Mouse (Mus musculus) ES-Bruce4 (cell line): ENCODE results near the gene Iqcn. TPM values are rescaled to one million over a fixed set of nuclear protein-coding genes. Genes with fewer than 3 reads are reported as not detected.
A peak's percentile ranks its signal among the peaks of the same experiment; 100 is the strongest.

Experiments used
- H3K27ac ChIP-seq: 2 replicates; pipeline ENCODE4 v1.5.1; 2012; ENCODE audit warnings: low read length, inconsistent platforms; ENCODE audit not compliant: insufficient read depth
- H3K27me3 ChIP-seq: 2 replicates; pipeline ENCODE4 v1.6.1; 2012; ENCODE audit warnings: mild to moderate bottlenecking, low read length, inconsistent platforms; ENCODE audit not compliant: control insufficient read depth, poor library complexity, insufficient read depth, severe bottlenecking
- H3K36me3 ChIP-seq: 2 replicates; pipeline ENCODE4 v1.6.1; 2012; ENCODE audit warnings: inconsistent platforms, mild to moderate bottlenecking, low read length, moderate library complexity; ENCODE audit not compliant: control insufficient read depth, poor library complexity, insufficient read depth, severe bottlenecking
- H3K4me1 ChIP-seq: one replicate; pipeline ENCODE4 v1.8.1; 2011; ENCODE audit warnings: low read length; ENCODE audit not compliant: control insufficient read depth, insufficient read depth
- H3K4me3 ChIP-seq: 2 replicates; pipeline ENCODE4 v1.5.1; 2011; ENCODE audit warnings: low read depth, mild to moderate bottlenecking, low read length
- H3K9ac ChIP-seq: 2 replicates; pipeline ENCODE4 v1.6.1; 2012; ENCODE audit warnings: low read depth, mild to moderate bottlenecking, inconsistent platforms; ENCODE audit not compliant: poor library complexity, severe bottlenecking
- H3K9me3 ChIP-seq: replicated peaks from 2 replicates; pipeline ENCODE4 v1.6.1; 2012; ENCODE audit warnings: mild to moderate bottlenecking, low read length, inconsistent platforms; ENCODE audit not compliant: control insufficient read depth, poor library complexity, insufficient read depth, severe bottlenecking
- CTCF ChIP-seq: IDR thresholded peaks from one replicate; pipeline ENCODE4 v1.8.1; 2011; ENCODE audit warnings: low read depth, low read length
- EP300 ChIP-seq: IDR thresholded peaks from 2 replicates; pipeline ENCODE4 v1.6.1; 2011; ENCODE audit warnings: low read depth, low read length; ENCODE audit not compliant: insufficient read depth
- POLR2A ChIP-seq: IDR thresholded peaks from one replicate; pipeline ENCODE4 v1.8.1; 2011; ENCODE audit warnings: low read length; ENCODE audit not compliant: insufficient read depth
- polyA plus RNA-seq: library from polyadenylated mRNA; stranded (reverse); fragments of >200 nt; gene quantifications from 2 replicates; pipeline ENCODE4 v1.2.4, GENCODE M21; 2011; ENCODE audit warnings: low read depth; ENCODE audit not compliant: missing spikeins, insufficient read depth, insufficient read length

Gene Iqcn
- polyA plus RNA-seq, 1 experiment, result not detected

DNA sequence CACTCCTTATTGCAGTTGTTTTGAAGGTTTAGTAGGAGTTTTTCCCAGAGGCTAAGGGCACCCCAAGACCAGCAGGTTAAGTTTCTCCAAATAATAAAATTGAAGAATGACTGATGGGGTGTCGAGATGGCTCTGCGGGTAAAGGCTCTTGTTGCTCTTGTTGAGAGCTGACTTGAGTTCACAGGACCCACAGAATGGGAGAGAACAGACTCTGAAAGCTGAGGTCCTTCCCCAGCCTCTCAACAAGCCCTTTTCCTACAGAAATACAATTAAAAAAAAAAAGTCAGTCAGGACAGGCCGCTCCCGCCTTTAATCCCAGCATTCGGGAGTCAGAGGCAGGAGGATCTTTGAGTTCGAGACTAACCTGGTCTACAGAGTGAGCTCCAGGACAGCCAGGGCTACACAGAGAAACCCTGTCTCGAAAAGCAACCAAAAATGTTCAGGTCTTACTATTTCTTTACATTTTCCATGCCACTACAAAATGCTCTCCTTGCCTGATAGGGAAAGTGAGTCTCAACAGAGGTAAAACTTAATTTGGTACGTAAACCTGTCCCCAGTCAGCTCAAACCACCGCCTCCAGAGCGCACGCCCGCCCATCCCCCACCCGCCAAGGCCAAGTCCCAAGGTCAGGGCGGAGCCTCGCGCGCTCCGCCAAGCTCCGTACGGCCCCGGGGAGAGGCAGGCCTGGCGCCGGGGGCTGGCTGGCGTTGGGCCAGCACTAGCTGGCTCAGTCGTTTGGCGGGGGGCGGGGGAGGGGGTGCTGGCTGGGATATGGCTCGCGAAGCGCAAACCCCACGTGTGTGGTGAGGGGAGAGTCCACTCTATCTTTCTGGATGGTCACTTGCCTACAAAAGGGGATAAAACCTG lies 7.0 kb upstream of the Iqcn start:
- TF ChIP-seq POLR2A (no peak), EP300 (peak; percentile 95)
- peak overlapping the region; percentile 80 for H3K9ac ChIP-seq
- no peaks in the 10 kb centered on the region for H3K9me3 ChIP-seq
- H3K4me3 ChIP-seq, result peak overlapping the region; percentile 33
- no peaks in the 10 kb centered on the region for H3K27me3 ChIP-seq
- H3K27ac ChIP-seq, result peak overlapping the region; percentile 78
- H3K4me1 ChIP-seq, result peaks cover 3% of the 10 kb centered on the region
- no peaks in the 10 kb centered on the region for H3K36me3 ChIP-seq

DNA sequence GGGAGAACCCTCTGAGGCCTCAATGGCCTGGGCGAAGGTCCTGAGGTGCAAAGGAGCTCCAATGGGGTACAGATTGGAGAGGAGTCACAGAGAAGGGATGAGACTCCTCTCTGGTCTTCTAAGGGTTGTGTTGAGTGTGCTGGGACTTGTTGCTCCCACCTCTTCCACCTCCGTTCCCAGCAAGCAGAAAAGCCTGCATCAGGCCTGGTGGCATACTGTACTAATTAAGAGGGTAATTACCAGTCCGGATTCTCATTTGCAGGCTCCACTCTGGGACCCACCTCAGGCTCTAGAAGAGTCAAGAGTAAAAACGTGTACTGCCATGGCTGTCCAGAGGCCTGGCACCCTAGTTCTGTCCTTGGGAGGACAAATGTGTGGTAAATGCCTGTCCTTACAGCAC lies 6.3 kb upstream of the Iqcn start:
- Histone ChIP-seq H3K27me3 (no peaks in the 10 kb centered on the region), H3K4me1 (peaks cover 3% of the 10 kb centered on the region), H3K36me3 (no peaks in the 10 kb centered on the region), H3K4me3 (peak overlapping the region; percentile 33), H3K27ac (peak overlapping the region; percentile 78), H3K9ac (peak overlapping the region; percentile 80), H3K9me3 (no peaks in the 10 kb centered on the region)
- TF ChIP-seq EP300 (no peak), CTCF (no peak), POLR2A (no peak)

DNA sequence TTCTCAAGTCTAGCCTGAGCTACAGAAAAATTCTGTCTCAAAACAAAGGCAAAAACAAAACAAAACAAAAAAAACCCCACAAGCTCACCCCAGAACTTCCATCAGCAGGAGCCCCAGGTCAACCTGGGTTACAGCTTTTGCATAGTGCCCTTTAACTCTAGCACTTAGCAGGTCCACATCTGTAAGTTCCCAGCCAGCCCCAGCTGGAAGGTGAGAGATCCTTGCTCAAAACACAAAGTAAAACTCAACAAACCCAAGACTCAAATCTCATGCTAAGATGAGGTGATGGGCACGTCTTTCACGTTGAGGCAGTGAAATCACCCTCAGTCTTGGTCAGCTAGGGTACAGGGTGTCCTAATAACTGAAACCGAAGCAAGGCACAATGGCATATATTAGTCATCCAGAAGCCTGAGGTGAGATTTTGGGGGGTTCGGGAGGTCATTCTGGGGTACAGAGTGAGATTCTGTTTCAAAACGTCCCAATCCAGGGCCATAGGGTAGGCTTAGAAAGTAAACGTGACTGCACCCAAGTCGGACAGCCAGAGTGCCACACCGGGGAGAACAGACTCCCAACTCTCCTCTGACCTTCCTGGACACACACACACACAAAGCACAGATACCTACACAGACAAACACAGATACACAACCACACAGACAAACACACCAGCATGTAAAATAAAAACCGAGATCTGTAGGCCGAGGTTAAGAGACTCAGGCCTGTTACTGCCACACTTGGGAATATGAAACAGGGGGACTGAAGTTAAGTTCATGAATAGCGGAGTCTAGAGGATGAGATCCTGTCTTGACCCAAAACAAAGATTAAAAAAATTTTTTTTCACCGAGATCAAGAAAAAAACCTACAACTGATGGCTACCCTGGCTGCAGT lies 5.6 kb upstream of the Iqcn start:
- no peaks in the 10 kb centered on the region for H3K9me3 ChIP-seq
- no peaks in the 10 kb centered on the region for H3K27me3 ChIP-seq
- H3K36me3 ChIP-seq, result no peaks in the 10 kb centered on the region
- H3K4me1 ChIP-seq, result peaks cover 3% of the 10 kb centered on the region
- peak overlapping the region; percentile 78 for H3K27ac ChIP-seq
- no peak for TF ChIP-seq CTCF
- no peak for TF ChIP-seq POLR2A
- TF ChIP-seq EP300, result no peak
- peak overlapping the region; percentile 48 for H3K4me3 ChIP-seq
- H3K9ac ChIP-seq, result peak overlapping the region; percentile 80

DNA sequence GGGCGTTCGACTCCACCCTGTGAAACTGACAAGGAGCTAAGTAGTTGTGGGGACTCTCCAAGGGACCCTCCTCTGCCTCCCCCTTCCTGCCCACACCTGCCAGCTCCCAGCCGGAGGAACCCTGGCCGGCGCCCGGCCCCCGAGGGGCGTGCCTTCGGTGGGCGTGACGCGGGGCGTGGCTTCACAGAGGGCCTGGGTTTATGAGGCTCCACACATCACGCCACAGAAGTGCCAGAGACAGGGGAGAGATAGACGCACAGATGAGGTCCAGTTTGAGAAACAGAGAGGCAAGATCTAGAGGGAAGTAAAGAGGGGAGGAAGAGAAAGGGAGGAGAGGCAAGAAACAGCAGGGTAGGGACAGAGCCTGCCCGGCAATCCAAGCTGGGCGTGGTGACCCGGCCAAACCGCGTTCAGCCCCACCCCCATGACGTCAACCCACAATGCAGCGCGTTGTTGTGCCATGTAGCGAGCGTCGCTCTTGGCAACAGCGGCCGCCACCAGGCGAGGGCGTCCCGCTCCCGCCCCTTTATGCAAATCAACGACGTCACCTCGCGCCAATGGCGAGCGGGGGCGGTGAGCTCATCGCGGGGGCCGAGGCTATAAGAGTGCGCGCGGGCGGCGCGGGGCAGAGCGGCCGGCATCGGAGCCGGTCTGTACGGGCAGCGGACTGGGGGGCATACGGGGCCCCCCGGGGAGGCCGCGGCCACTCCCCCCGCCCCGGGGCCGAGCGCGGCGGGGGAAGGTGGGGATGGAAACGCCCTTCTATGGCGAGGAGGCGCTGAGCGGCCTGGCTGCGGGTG lies 4.7 kb upstream of the Iqcn start, which contains the start of gene Jund:
TSS of gene Jund (plus strand) at position 640 of the 800 bp plus-strand sequence.
- peak within 1 kb of the TSS; percentile 95 for H3K9ac ChIP-seq
- no peaks in the 10 kb centered on the region for H3K9me3 ChIP-seq
- H3K27ac ChIP-seq, result peak within 1 kb of the TSS; percentile 78
- no peaks in the 10 kb centered on the region for H3K27me3 ChIP-seq
- peak; percentile 66; the same call in 1 of the 2 replicates for TF ChIP-seq EP300
- TF ChIP-seq CTCF, result no peak
- TF ChIP-seq POLR2A, result peak; percentile 92
- peaks cover 2% of the 10 kb centered on the region for H3K4me1 ChIP-seq
- H3K36me3 ChIP-seq, result no peaks in the 10 kb centered on the region
- H3K4me3 ChIP-seq, result peak within 1 kb of the TSS; percentile 81

DNA sequence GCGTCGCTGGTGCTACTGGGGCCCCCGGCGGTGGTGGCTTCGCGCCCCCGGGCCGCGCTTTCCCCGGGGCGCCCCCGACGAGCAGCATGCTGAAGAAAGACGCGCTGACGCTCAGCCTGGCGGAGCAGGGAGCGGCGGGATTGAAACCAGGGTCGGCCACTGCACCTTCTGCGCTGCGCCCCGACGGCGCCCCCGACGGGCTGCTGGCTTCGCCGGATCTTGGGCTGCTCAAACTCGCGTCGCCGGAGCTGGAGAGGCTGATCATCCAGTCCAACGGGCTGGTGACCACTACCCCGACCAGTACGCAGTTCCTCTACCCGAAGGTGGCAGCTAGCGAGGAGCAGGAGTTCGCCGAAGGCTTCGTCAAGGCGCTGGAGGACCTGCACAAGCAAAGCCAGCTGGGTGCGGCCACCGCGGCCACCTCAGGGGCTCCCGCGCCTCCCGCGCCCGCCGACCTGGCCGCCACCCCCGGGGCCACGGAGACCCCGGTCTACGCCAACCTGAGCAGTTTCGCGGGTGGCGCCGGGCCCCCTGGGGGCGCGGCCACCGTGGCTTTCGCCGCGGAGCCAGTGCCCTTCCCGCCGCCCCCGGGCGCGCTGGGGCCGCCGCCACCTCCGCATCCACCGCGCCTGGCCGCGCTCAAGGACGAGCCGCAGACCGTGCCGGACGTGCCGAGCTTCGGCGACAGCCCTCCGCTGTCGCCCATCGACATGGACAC lies 4.0 kb upstream of the Iqcn start:
- peak overlapping the region; percentile 69 for H3K4me3 ChIP-seq
- H3K27ac ChIP-seq, result peak overlapping the region; percentile 47
- peaks cover 2% of the 10 kb centered on the region for H3K4me1 ChIP-seq
- no peaks in the 10 kb centered on the region for H3K27me3 ChIP-seq
- peak overlapping the region; percentile 95 for H3K9ac ChIP-seq
- no peak for TF ChIP-seq CTCF
- no peak for TF ChIP-seq EP300
- TF ChIP-seq POLR2A, result no peak
- H3K9me3 ChIP-seq, result no peaks in the 10 kb centered on the region
- H3K36me3 ChIP-seq, result no peaks in the 10 kb centered on the region
